In genomic region chr6:142992971-142993370, GRCm38 (mm10) we compare ENCODE assay signal across 15 mouse cellular contexts.
"Had no signal": no experiment of that assay in that cellular context is flagged by ENCODE, and none has a peak within 500 bp of the region (broad histone marks: within the 10 kb centered on the region; RNA-seq: fewer than 3 reads in every experiment).

No protein-coding gene starts in this region.

- H3K9ac ChIP-seq: liver, embryonic 13.5 days; neural tube, embryonic 12.5 days; neural tube, embryonic 15.5 days; stomach, embryonic 15.5 days had no signal

- H3K4me1 ChIP-seq: liver, embryonic 13.5 days had no signal

- H3K9me3 ChIP-seq: liver, embryonic 13.5 days; neural tube, embryonic 12.5 days; neural tube, embryonic 15.5 days; stomach, embryonic 15.5 days had no signal

- H3K27me3 ChIP-seq: liver, embryonic 13.5 days; neural tube, embryonic 12.5 days; neural tube, embryonic 15.5 days; stomach, embryonic 15.5 days had no signal

- H3K4me3 ChIP-seq: left cerebral cortex, adult 2 months; liver, embryonic 13.5 days; neural tube, embryonic 12.5 days; neural tube, embryonic 15.5 days; stomach, embryonic 15.5 days had no signal

- H3K4me2 ChIP-seq: liver, embryonic 13.5 days; neural tube, embryonic 12.5 days; neural tube, embryonic 15.5 days had no signal

- DNase-seq: kidney, adult 2 months; kidney, postnatal 25 days; layer of hippocampus, postnatal 36 days; liver, embryonic 13.5 days; lung, adult 2 months; lung, postnatal 14 days; lung, postnatal 4 days; right cerebral cortex, adult 18-20 months; right cerebral cortex, postnatal 14 days; right cerebral cortex, postnatal 4 days had no signal

- H3K27ac ChIP-seq: kidney, postnatal 0 days; left cerebral cortex, adult 2 months; liver, embryonic 13.5 days; neural tube, embryonic 12.5 days; neural tube, embryonic 15.5 days; stomach, embryonic 15.5 days had no signal

- H3K36me3 ChIP-seq: liver, embryonic 13.5 days; neural tube, embryonic 12.5 days; neural tube, embryonic 15.5 days; stomach, embryonic 15.5 days had no signal
